Mouse (Mus musculus) testis, adult 2 months (tissue): ENCODE measurements around the gene Olfr195. TPM values are rescaled to one million over a fixed set of nuclear protein-coding genes. Genes with fewer than 3 reads are reported as not detected.
"Not testable (repeated sequence)": the region's sequence is repeated elsewhere in the genome, so short reads cannot be mapped to it uniquely, and the experiment has no call there.

Experiments
- H3K27ac ChIP-seq: fragments of 200-500 bp; 2 replicates; pipeline ENCODE4 v1.5.1; 2012; ENCODE audit warnings: low read depth, low read length; ENCODE audit not compliant: control insufficient read depth, insufficient read depth
- H3K27me3 ChIP-seq: fragments of 200-500 bp; 2 replicates; pipeline ENCODE4 v1.6.1; 2012; ENCODE audit warnings: mild to moderate bottlenecking, low read length, moderate library complexity; ENCODE audit not compliant: control insufficient read depth, insufficient read depth
- H3K36me3 ChIP-seq: fragments of 200-500 bp; 2 replicates; pipeline ENCODE4 v1.6.1; 2012; ENCODE audit warnings: mild to moderate bottlenecking, low read length; ENCODE audit not compliant: control insufficient read depth, insufficient read depth
- H3K4me1 ChIP-seq: fragments of 200-500 bp; 2 replicates; pipeline ENCODE4 v1.6.1; 2012; ENCODE audit warnings: low read length; ENCODE audit not compliant: control insufficient read depth, insufficient read depth
- H3K4me3 ChIP-seq: fragments of 200-500 bp; 2 replicates; pipeline ENCODE4 v1.5.1; 2012; ENCODE audit warnings: low read depth, mild to moderate bottlenecking, low read length, moderate library complexity, mixed read lengths; ENCODE audit not compliant: control insufficient read depth
- CTCF ChIP-seq: fragments of 200-500 bp; IDR thresholded peaks from 2 replicates; pipeline ENCODE4 v1.5.1; 2012; ENCODE audit warnings: low read depth, mild to moderate bottlenecking, inconsistent platforms, low read length, moderate library complexity; ENCODE audit not compliant: control insufficient read depth, insufficient read depth, insufficient replicate concordance
- POLR2A ChIP-seq: fragments of 200-500 bp; IDR thresholded peaks from 2 replicates; pipeline ENCODE4 v1.6.1; 2012; ENCODE audit warnings: low read depth, mild to moderate bottlenecking, inconsistent platforms, low read length, moderate library complexity; ENCODE audit not compliant: control insufficient read depth
- polyA plus RNA-seq: library from polyadenylated mRNA; depleted of rRNA; stranded (reverse); fragments of >200 nt; gene quantifications from 2 replicates; pipeline ENCODE4 v1.2.3, GENCODE M21; 2012; rRNA removed

Olfr195 gene
- not detected in 2 replicates for polyA plus RNA-seq

DNA sequence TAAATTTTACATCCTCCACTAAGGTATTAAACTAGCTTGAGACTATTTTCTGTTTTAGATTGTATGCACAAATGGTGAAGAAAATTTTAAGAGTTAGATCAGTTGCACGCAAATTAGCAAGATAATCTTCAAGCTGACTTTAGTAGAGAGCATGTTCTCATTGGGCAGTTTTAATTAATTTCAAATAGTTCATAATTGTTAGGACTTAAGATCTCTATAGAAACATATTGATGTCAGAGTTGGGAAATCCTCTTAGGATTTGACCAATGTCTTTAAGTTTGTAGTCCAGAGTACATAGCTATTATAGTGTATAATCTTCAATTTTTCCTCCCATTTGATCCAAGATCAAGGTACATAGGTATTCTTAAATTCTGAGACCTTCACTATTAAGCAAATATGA lies at the start of gene Olfr195:
TSS of gene Olfr195 (plus strand) at position 301 of the 400 bp plus-strand sequence.
- no peak within 1 kb of the TSS for H3K4me3 ChIP-seq
- TF ChIP-seq POLR2A (no peak), CTCF (no peak)
- no peaks in the 10 kb centered on the region for H3K4me1 ChIP-seq

DNA sequence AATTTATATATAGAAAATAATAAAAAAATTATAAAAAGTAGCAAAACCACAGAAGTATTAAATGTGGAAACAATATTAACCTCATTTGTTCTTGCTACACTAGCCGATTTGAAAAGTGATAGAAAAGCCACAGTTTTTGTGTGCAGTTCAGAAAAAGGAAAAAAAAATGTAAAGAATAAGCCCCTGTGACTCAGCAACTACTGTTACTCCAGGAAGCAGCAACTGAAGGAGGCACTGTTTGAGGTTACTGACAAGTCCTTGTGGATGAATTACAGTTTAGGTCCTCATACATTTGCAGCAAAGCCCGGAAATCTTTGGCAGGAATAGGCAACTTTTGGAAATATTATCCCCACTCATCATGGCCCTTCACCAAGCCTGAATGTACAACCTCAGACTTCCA lies 41.5 kb upstream of the Olfr195 start:
- Histone ChIP-seq H3K27ac (no peak overlapping the region), H3K27me3 (no peaks in the 10 kb centered on the region), H3K4me1 (no peaks in the 10 kb centered on the region), H3K4me3 (no peak overlapping the region), H3K36me3 (no peaks in the 10 kb centered on the region)
- TF ChIP-seq POLR2A, result no peak
- no peak for TF ChIP-seq CTCF

More for the DNA sequence above, at the start of gene Olfr195:
- Histone ChIP-seq H3K27me3 (no peaks in the 10 kb centered on the region), H3K36me3 (no peaks in the 10 kb centered on the region), H3K27ac (no peak within 1 kb of the TSS)

DNA sequence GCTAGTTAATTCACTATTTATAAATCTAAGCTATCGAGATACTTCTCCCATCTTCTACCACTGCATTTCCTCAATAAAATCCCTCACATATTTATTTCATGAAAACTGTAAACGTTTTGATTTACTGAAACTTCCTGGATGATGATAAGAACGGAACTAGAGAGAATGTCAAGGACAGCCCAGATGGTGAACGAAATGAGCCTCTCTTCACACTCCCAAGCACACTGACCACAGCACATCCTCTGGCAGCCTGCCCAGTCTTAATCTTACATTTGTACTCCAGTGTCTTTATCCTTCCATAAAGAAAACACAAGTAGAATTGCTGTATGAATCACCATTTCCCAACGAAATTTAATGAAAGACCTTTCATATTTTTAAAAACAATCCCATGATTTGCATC lies 38.3 kb upstream of the Olfr195 start:
- not testable (repeated sequence) for H3K4me1 ChIP-seq, H3K36me3 ChIP-seq, H3K27me3 ChIP-seq, H3K27ac ChIP-seq, H3K4me3 ChIP-seq

DNA sequence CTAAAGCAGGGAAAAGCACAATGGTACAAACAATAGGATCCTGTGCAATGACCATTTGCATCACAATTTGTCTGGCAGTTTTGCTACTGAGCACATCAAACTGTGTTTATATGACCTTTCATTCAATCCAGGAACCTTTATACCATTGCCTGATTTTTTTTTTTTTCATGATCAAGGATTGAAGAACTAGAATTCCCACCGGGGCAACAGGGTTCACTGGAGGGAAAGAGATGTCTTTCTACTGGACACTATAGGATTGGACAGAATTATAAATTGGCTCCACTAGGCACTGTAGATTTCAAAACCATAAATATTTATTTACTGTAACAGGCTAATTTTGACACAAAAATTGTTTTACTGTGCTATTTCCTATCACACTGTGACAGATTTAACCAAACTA lies 35.1 kb upstream of the Olfr195 start, which contains the start of gene Olfr193:
TSS of gene Olfr193 (minus strand) at position 101 of the 400 bp plus-strand sequence.
- TF ChIP-seq CTCF, result no peak
- no peak for TF ChIP-seq POLR2A
- Histone ChIP-seq H3K4me1 (no peaks in the 10 kb centered on the region), H3K27ac (no peak within 1 kb of the TSS), H3K36me3 (no peaks in the 10 kb centered on the region), H3K4me3 (no peak within 1 kb of the TSS), H3K27me3 (no peaks in the 10 kb centered on the region)

DNA sequence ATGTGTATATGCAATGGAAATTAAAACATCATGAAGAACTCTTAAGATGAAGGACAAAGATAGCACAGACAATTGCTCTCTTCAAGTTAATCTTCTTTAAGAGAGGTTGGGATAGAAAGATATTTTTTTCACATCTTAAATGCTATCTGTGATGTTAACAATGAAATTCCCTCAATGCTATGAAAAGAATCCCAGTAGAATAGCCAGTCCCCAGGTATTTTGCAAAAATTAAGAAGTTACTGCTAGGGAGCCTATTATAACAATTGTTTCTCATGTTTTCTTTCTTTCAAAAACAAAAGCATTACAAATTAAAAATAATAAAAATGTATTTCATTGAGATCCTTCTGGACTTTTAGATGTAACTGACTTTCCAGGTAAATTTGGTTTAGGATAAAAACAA lies 25.9 kb upstream of the Olfr195 start, which contains the start of gene Olfr194:
TSS of gene Olfr194 (minus strand) at position 101 of the 400 bp plus-strand sequence.
- H3K27ac ChIP-seq, result no peak within 1 kb of the TSS
- no peak within 1 kb of the TSS for H3K4me3 ChIP-seq
- TF ChIP-seq POLR2A (no peak), CTCF (no peak)
- no peaks in the 10 kb centered on the region for H3K27me3 ChIP-seq
- no peaks in the 10 kb centered on the region for H3K36me3 ChIP-seq
- no peaks in the 10 kb centered on the region for H3K4me1 ChIP-seq

DNA sequence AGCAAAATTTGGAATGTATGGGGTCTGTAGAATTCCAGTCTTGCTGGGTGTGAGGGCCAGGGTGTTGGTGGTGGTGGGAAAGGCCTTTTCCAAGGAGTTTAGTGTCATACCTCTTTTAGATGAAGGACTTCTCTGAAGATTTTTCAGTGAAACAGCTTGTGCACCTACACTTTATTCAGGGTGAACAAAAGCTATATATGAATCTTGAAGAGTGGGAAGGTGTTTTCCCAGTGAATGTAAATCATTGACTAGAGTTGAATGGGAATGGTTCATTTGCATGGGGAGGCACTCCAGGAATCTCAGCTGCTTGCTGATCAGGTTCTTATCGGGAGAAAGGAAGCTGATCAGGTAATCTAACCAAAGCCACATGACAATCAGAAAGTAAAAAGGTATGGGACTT lies 16.1 kb upstream of the Olfr195 start:
- Histone ChIP-seq H3K27me3 (no peaks in the 10 kb centered on the region), H3K36me3 (no peaks in the 10 kb centered on the region), H3K4me3 (no peak overlapping the region), H3K4me1 (no peaks in the 10 kb centered on the region), H3K27ac (no peak overlapping the region)
- TF ChIP-seq CTCF, result no peak
- no peak for TF ChIP-seq POLR2A

DNA sequence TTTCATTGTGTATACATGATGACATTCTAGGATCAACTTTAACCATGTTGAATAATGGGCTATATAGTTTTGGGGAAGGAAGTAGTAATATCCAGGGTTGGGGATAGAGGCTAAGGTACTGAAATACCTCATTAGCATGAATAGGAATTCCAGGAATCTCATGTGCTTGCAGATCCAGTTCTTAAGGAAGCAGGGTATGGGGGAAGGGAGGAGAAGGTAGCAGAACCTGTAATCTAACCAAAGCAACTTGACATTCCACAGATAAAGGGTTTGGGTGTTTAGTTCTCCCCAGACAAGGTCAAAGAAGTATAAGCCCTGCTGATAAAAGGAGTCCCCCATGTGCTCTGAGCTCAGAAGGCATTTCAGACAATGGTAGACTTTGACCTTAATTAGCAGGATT lies 5.7 kb upstream of the Olfr195 start:
- H3K4me3 ChIP-seq, result no peak overlapping the region
- TF ChIP-seq CTCF (no peak), POLR2A (no peak)
- H3K36me3 ChIP-seq, result no peaks in the 10 kb centered on the region
- H3K27ac ChIP-seq, result no peak overlapping the region
- no peaks in the 10 kb centered on the region for H3K27me3 ChIP-seq
- no peaks in the 10 kb centered on the region for H3K4me1 ChIP-seq

DNA sequence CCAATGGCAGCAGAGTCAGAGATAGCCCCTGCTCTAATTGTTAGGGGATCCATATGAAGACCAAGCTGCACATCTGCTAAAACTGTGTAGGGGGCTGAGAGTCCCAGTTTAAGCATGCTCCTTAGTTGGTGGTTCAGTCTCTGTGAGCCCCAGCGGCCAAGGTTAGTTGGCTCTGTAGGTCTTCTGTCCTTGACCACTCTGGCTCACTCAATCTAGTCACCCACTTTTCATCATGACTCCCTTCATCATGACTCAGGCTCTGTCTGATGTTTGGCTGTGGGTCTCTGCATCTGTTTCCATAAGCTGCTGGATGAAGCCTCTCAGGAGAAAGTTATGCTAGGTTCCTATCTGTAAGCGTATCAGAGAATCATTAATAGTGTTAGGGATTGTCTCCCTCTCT lies 5.2 kb downstream of the Olfr195 start:
- no peak for TF ChIP-seq POLR2A
- TF ChIP-seq CTCF, result no peak
- Histone ChIP-seq H3K4me3 (no peak overlapping the region), H3K4me1 (no peaks in the 10 kb centered on the region), H3K27ac (no peak overlapping the region), H3K27me3 (no peaks in the 10 kb centered on the region), H3K36me3 (no peaks in the 10 kb centered on the region)
